1 mouse cellular context compared by ENCODE assay signal in the genomic region with DNA sequence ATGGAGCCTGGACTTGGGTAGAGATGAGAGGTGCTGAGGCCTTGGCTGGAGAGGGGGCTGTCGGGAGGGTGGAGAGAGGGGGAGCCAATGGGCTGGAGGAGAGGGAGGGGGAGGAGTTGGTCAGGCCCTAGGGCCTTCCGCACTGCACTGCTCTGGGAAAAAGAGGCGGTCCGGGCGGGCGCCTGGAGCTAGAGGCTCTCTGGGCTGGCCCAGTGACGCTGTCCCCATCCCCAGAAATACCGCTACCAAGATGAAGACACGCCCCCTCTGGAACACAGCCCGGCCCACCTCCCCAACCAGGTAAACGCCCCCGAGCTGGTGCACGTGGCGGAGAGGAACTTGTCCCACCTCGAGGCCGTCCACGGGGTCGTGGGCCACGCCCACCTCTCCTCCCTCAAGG.
TF ChIP-seq lines count a peak whose summit lies in the region.

No protein-coding gene starts in this region.

TF ChIP-seq in myocyte, 11 proteins besides CTCF, POLR2A, EP300 and RAD21 (continued from another document):
- TF ChIP-seq REST (IDR thresholded peaks at IDR 0.05; ENCODE audit: insufficient read depth, insufficient read length): no peak
- no peak for TF ChIP-seq E2F4 (IDR thresholded peaks at IDR 0.05; ENCODE audit: insufficient read depth)
- TF ChIP-seq SRF (IDR thresholded peaks at IDR 0.05; ENCODE audit: control insufficient read depth, insufficient read length, low read depth): no peak
- TF ChIP-seq CEBPB (IDR thresholded peaks at IDR 0.05; ENCODE audit: insufficient read depth, poor library complexity, severe bottlenecking): no peak
- TF ChIP-seq POLR2AphosphoS2 (IDR thresholded peaks at IDR 0.05; ENCODE audit: insufficient read length, low read depth): no peak
- TF ChIP-seq MAX (IDR thresholded peaks at IDR 0.05; ENCODE audit: low read depth): no peak
TF ChIP-seq in myocyte: peak in this region for 0.
